Mouse (Mus musculus) myocyte (in vitro differentiated cells): ENCODE data around the gene St6galnac6. TPM values are rescaled to one million over a fixed set of nuclear protein-coding genes. Genes with fewer than 3 reads are reported as not detected.

Experiments
- H3K27me3 ChIP-seq: one replicate; pipeline ENCODE4 v1.6.1; 2011; ENCODE audit not compliant: control insufficient read depth, insufficient read depth, insufficient read length
- H3K36me3 ChIP-seq: one replicate; pipeline ENCODE4 v1.6.1; 2011; ENCODE audit not compliant: control insufficient read depth, insufficient read depth
- H3K4me2 ChIP-seq: one replicate; pipeline ENCODE4 v1.6.1; 2011; ENCODE audit warnings: low read depth, control low read depth
- H3K4me3 ChIP-seq: one replicate; pipeline ENCODE4 v1.5.1; 2011; ENCODE audit warnings: mild to moderate bottlenecking, control low read depth, moderate library complexity
- H3K79me2 ChIP-seq: one replicate; pipeline ENCODE4 v1.6.1; 2011; ENCODE audit not compliant: control insufficient read depth, insufficient read depth
- H3ac ChIP-seq: one replicate; pipeline ENCODE4 v1.6.1; 2011; ENCODE audit not compliant: control insufficient read depth, insufficient read length
- CEBPB ChIP-seq: IDR thresholded peaks from 2 replicates; pipeline ENCODE4 v1.6.1; 2011; ENCODE audit warnings: mild to moderate bottlenecking, moderate library complexity; ENCODE audit not compliant: poor library complexity, insufficient read depth, severe bottlenecking
- E2F4 ChIP-seq: IDR thresholded peaks from one replicate; pipeline ENCODE4 v1.6.1; 2011; ENCODE audit warnings: mild to moderate bottlenecking, control low read depth, moderate library complexity; ENCODE audit not compliant: insufficient read depth
- MAX ChIP-seq: IDR thresholded peaks from one replicate; pipeline ENCODE4 v1.6.1; 2011; ENCODE audit warnings: low read depth, mild to moderate bottlenecking, control low read depth
- MYOD1 ChIP-seq, 3 experiments: IDR thresholded peaks; one replicate each; pipeline ENCODE4 v1.6.1; 2011; ENCODE audit warnings: control low read depth in 2 of 3, low read depth in 2 of 3, mild to moderate bottlenecking in 2 of 3, moderate library complexity in 1 of 3; ENCODE audit not compliant: insufficient read length in 2 of 3, control insufficient read depth in 1 of 3
- MYOG ChIP-seq, 3 experiments: IDR thresholded peaks; one replicate each; pipeline ENCODE4 v1.6.1; 2011; ENCODE audit warnings: control low read depth in 2 of 3, low read depth in 2 of 3, mild to moderate bottlenecking in 2 of 3; ENCODE audit not compliant: insufficient read length in 2 of 3, control insufficient read depth in 1 of 3, insufficient read depth in 1 of 3
- POLR2A ChIP-seq: IDR thresholded peaks from one replicate; pipeline ENCODE4 v1.6.1; 2011; ENCODE audit warnings: low read depth, mild to moderate bottlenecking, control low read depth, moderate library complexity; ENCODE audit not compliant: insufficient read length
- POLR2AphosphoS2 ChIP-seq: IDR thresholded peaks from one replicate; pipeline ENCODE4 v1.6.1; 2011; ENCODE audit warnings: low read depth, control low read depth; ENCODE audit not compliant: insufficient read length
- REST ChIP-seq: IDR thresholded peaks from one replicate; pipeline ENCODE4 v1.6.1; 2011; ENCODE audit warnings: mild to moderate bottlenecking, control low read depth, moderate library complexity; ENCODE audit not compliant: insufficient read depth, insufficient read length
- SRF ChIP-seq: IDR thresholded peaks from one replicate; pipeline ENCODE4 v1.6.1; 2011; ENCODE audit warnings: low read depth; ENCODE audit not compliant: control insufficient read depth, insufficient read length
- TCF12 ChIP-seq: IDR thresholded peaks from one replicate; pipeline ENCODE4 v1.6.1; 2011; ENCODE audit warnings: mild to moderate bottlenecking, control low read depth; ENCODE audit not compliant: poor library complexity, insufficient read depth, severe bottlenecking
- TCF3 ChIP-seq: IDR thresholded peaks from one replicate; pipeline ENCODE4 v1.6.1; 2011; ENCODE audit warnings: low read depth, control low read depth; ENCODE audit not compliant: insufficient read length
- USF1 ChIP-seq: IDR thresholded peaks from one replicate; pipeline ENCODE4 v1.6.1; 2011; ENCODE audit warnings: low read depth, mild to moderate bottlenecking, control low read depth, moderate library complexity
- polyA plus RNA-seq: library from polyadenylated mRNA; unstranded; fragments of >200 nt; fragmentation: generic; extraction: Trizol; gene quantifications from one replicate; pipeline ENCODE4 v1.2.1, GENCODE M21; 2012; ENCODE audit warnings: missing spikeins

St6galnac6 gene
- polyA plus RNA-seq, 1 experiment: 48.7 TPM

- Histone ChIP-seq H3K4me2 (no peak overlapping the region), H3K79me2 (no peaks in the 10 kb centered on the region)
These were observed 37.1 kb downstream of the St6galnac6 start for GRCm38 (mm10) chr2:32636617-32637016.

GRCm38 (mm10) chr2:32637778-32638281, 38.3 kb downstream of the St6galnac6 start:
- TF ChIP-seq POLR2A: no peak
- no peak for TF ChIP-seq MYOD1 (IDR thresholded peaks at IDR 0.05; ENCODE audit: control insufficient read depth in 1 of 3, insufficient read length in 2 of 3, low read depth in 2 of 3)
- no peak for TF ChIP-seq REST
- no peak for TF ChIP-seq CEBPB
- TF ChIP-seq MYOG (IDR thresholded peaks at IDR 0.05; ENCODE audit: control insufficient read depth in 1 of 3, insufficient read depth in 1 of 3, insufficient read length in 2 of 3, low read depth in 2 of 3): no peak
- TF ChIP-seq MAX: no peak
- no peak for TF ChIP-seq E2F4
- no peak for TF ChIP-seq TCF12
- TF ChIP-seq SRF: no peak
- no peak for TF ChIP-seq TCF3
- no peak for TF ChIP-seq POLR2AphosphoS2
- TF ChIP-seq USF1: no peak
- Histone ChIP-seq H3K4me3 (no peak overlapping the region), H3ac (no peak overlapping the region), H3K27me3 (no peaks in the 10 kb centered on the region), H3K4me2 (no peak overlapping the region), H3K36me3 (no peaks in the 10 kb centered on the region), H3K79me2 (no peaks in the 10 kb centered on the region)

More at GRCm38 (mm10) chr2:32636617-32637016, 37.1 kb downstream of the St6galnac6 start:
- no peaks in the 10 kb centered on the region for H3K36me3 ChIP-seq
- no peak overlapping the region for H3K4me3 ChIP-seq
- no peak overlapping the region for H3ac ChIP-seq
- H3K27me3 ChIP-seq: no peaks in the 10 kb centered on the region
- TF ChIP-seq TCF12 (no peak), POLR2AphosphoS2 (peak; percentile 19), MYOD1 (IDR thresholded peaks at IDR 0.05; ENCODE audit: control insufficient read depth in 1 of 3, insufficient read length in 2 of 3, low read depth in 2 of 3) (no peak)

GRCm38 (mm10) chr2:32639632-32640031, 40.1 kb downstream of the St6galnac6 start:
- no peaks in the 10 kb centered on the region for H3K79me2 ChIP-seq
- TF ChIP-seq SRF: no peak
- TF ChIP-seq MYOG (IDR thresholded peaks at IDR 0.05; ENCODE audit: control insufficient read depth in 1 of 3, insufficient read depth in 1 of 3, insufficient read length in 2 of 3, low read depth in 2 of 3): no peak
- no peak for TF ChIP-seq POLR2A
- no peak for TF ChIP-seq MAX
- no peak for TF ChIP-seq E2F4
- no peak for TF ChIP-seq CEBPB
- TF ChIP-seq REST: no peak
- no peak for TF ChIP-seq TCF3
- TF ChIP-seq USF1: no peak
- no peak for TF ChIP-seq MYOD1 (IDR thresholded peaks at IDR 0.05; ENCODE audit: control insufficient read depth in 1 of 3, insufficient read length in 2 of 3, low read depth in 2 of 3)
- no peak for TF ChIP-seq TCF12
- TF ChIP-seq POLR2AphosphoS2: no peak
- H3K27me3 ChIP-seq: no peaks in the 10 kb centered on the region
- H3K4me3 ChIP-seq: no peak overlapping the region
- H3ac ChIP-seq: no peak overlapping the region
- H3K36me3 ChIP-seq: no peaks in the 10 kb centered on the region
- no peak overlapping the region for H3K4me2 ChIP-seq

- Histone ChIP-seq H3K4me3 (no peak overlapping the region), H3K4me2 (no peak overlapping the region), H3K79me2 (no peaks in the 10 kb centered on the region), H3ac (no peak overlapping the region), H3K36me3 (no peaks in the 10 kb centered on the region), H3K27me3 (no peaks in the 10 kb centered on the region)
- no peak for TF ChIP-seq CEBPB
- no peak for TF ChIP-seq POLR2AphosphoS2
- no peak for TF ChIP-seq REST
- no peak for TF ChIP-seq SRF
- TF ChIP-seq USF1: no peak
- TF ChIP-seq MYOD1 (IDR thresholded peaks at IDR 0.05; ENCODE audit: control insufficient read depth in 1 of 3, insufficient read length in 2 of 3, low read depth in 2 of 3): no peak
- TF ChIP-seq MAX: no peak
- no peak for TF ChIP-seq POLR2A
- no peak for TF ChIP-seq TCF12
- no peak for TF ChIP-seq TCF3
- no peak for TF ChIP-seq MYOG (IDR thresholded peaks at IDR 0.05; ENCODE audit: control insufficient read depth in 1 of 3, insufficient read depth in 1 of 3, insufficient read length in 2 of 3, low read depth in 2 of 3)
- TF ChIP-seq E2F4: no peak
These were observed 41.1 kb downstream of the St6galnac6 start for GRCm38 (mm10) chr2:32640550-32641051.

GRCm38 (mm10) chr2:32641810-32642209, 42.3 kb downstream of the St6galnac6 start:
- H3K4me3 ChIP-seq: no peak overlapping the region
- no peak overlapping the region for H3ac ChIP-seq
- TF ChIP-seq TCF3: no peak
- no peak for TF ChIP-seq USF1
- no peak for TF ChIP-seq CEBPB
- TF ChIP-seq POLR2AphosphoS2: no peak
- no peak for TF ChIP-seq MAX
- no peak for TF ChIP-seq MYOD1 (IDR thresholded peaks at IDR 0.05; ENCODE audit: control insufficient read depth in 1 of 3, insufficient read length in 2 of 3, low read depth in 2 of 3)
- no peak for TF ChIP-seq POLR2A
- TF ChIP-seq MYOG (IDR thresholded peaks at IDR 0.05; ENCODE audit: control insufficient read depth in 1 of 3, insufficient read depth in 1 of 3, insufficient read length in 2 of 3, low read depth in 2 of 3): no peak
- no peak for TF ChIP-seq SRF
- TF ChIP-seq TCF12: no peak
- no peak for TF ChIP-seq E2F4
- no peak for TF ChIP-seq REST
- no peaks in the 10 kb centered on the region for H3K36me3 ChIP-seq
- no peaks in the 10 kb centered on the region for H3K79me2 ChIP-seq
- no peaks in the 10 kb centered on the region for H3K27me3 ChIP-seq
- no peak overlapping the region for H3K4me2 ChIP-seq
